Mouse (Mus musculus) neutrophil, adult 5-6 weeks (primary cell): ENCODE measurements around the gene Adgrf5. TPM values are rescaled to one million over a fixed set of nuclear protein-coding genes. Genes with fewer than 3 reads are reported as not detected.
"Not testable (repeated sequence)": the region's sequence is repeated elsewhere in the genome, so short reads cannot be mapped to it uniquely, and the experiment has no call there.

Experiments used
- ATAC-seq: fragments of 151-379, 151-347 bp; 2 replicates; pipeline ENCODE4 v1.8.0; 2017; ENCODE audit warnings: mild to moderate bottlenecking, moderate TSS enrichment; ENCODE audit not compliant: insufficient number of reproducible peaks, poor library complexity, low FRiP score, severe bottlenecking; ENCODE audit errors: extremely low read depth
- total RNA-seq: library from RNA; stranded (forward); fragments of 200-1000 nt; gene quantifications from 2 replicates; pipeline ENCODE4 v1.2.3, GENCODE M21; 2017

Adgrf5 gene
- total RNA-seq, result 0.12 TPM in 1 of 2 replicates, not detected in the other

GRCm38 (mm10) chr17:43359826-43360619 is at the start of gene Adgrf5:
Gene Adgrf5, plus strand, starts transcription at chr17:43360451.
- no peak for ATAC-seq

DNA sequence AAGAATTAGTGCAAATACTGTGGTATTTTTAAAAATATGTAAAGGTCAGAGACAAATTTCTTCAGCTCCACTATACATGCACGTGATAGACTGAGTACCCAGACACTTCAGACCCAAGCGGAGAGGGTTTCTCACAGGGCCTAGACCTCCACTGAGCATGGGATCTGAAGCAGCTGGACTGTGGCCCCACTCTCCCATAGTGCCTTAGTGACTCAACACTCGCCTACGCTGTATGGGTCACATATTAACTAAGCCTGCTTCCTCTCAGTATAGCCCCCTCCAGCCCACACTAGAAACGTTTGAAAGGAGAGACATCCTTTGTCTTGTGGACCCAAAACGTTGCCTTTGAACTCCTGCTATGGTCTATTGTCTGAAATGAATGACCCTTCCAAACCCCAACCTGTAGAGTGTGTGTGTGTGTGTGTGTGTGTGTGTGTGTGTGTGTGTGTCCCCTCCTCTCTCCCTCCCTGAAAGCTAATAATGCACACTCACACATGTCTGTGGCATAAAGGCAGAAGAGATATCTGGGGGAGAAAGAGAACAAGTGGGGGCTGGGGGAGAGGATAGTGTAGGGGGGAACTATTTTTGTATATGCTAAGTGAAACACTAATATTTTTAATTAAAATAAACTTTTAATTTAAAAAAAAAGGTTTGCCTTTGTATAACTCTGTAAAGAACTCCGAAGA is 34.1 kb upstream of the Adgrf5 start:
- ATAC-seq, result no peak

DNA sequence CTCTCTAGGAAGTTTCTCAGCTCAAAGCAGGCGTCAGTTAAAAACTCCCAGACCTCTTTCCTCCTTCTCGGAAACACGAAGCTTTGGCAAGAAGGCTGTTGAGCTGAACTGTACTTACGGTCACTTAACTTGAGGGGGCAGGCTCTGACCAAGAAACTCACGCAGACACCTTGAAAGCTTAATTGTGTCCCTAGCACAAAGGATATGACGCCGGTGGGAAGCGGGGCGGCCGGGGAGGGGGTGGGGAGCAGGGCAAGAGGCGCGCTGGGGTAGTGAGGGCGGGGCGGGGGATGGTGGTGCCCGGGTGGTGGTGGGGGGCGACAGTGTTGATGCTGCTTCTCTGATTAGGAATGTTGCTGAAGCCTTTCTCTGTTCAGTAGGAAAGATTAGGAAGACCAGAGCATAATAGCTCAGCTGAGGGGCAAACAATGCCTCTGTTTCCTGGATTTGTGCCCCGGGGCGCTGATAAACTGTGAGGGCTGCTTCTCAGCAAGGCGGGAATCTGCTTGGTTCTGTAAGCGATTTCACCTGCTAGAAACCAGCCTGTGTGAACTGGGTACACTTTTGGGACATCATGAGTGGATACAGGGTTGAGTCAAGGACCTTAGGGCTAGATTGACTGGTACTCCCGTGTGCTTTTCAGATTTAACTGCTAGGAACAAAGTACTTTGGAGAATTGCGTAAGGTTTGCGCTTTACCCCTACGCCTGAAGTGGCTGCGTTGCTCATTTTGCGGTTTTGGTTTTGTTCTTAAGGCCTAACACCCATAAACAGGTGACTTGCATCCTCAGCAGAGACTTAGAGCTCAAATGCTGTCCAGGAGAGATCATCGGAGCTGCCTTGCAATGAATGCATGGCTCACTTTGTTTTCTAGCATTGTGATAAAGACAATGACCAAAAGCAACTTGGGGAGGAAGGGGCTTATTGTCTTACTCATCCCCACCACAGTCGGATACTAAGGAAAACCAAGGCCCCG is 33.2 kb upstream of the Adgrf5 start:
- peak; percentile 64 for ATAC-seq

GRCm38 (mm10) chr17:43327810-43328209 is 32.4 kb upstream of the Adgrf5 start:
- ATAC-seq, result no peak

DNA sequence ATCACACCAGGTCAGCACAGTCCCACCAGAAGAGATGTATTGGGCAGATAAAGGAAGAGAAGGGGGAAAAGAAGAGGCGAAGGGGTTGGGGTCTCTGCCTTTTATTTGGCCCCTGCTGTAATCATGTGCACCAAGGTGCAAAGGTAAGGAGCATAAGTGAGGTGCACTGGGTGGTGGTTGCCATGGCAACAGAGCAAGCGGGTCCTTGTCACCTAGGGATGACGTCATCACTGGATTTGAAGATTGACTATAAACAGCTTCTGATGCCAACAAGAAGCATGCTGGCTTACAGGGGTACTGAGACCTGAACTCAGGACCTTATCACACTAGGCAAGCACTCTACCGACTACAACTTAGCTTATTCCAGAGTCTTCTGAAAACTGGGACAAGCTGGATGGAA is 31.0 kb upstream of the Adgrf5 start:
- no peak for ATAC-seq

- no peak for ATAC-seq
Observed at GRCm38 (mm10) chr17:43329761-43330183, 30.5 kb upstream of the Adgrf5 start.

DNA sequence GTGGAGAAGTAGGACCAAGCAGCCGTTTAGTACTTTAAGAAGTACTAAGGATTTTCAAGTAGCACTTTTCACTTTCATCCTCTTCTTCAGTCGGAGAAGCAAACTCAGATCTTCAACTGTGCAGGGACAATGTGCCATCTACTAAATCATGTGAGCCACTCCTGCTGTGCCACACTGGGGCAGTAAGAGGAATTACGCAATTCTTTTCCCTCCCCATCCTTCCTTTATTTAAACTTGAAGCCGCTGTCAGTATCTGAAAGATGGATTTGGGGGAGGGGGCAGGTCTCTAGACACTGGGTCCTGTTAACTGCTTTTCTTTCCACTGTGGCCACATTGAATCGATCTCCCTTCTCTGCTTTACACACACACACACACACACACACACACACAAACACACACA is 27.6 kb upstream of the Adgrf5 start:
- no peak for ATAC-seq

DNA sequence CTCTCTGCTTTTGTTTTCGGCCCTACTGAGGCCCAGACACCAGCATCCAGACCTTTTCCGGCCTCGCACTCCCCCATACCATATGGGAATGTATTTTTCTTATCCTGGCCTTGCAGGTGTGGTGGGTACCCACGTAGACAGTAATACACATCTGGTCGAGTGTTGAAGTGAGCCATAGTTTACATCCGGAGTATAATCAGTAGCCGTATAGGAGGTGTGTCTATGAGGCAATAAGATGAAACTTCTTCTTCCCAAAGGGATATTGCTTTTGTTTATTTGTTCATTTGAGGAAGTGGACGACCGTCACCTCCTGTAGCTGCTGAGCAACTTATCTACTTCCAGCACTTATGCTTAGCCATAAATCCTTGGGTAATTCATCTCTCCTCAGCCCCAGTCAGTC is 26.2 kb upstream of the Adgrf5 start:
- no peak for ATAC-seq

GRCm38 (mm10) chr17:43337643-43338042 is 22.6 kb upstream of the Adgrf5 start:
- ATAC-seq, result no peak

DNA sequence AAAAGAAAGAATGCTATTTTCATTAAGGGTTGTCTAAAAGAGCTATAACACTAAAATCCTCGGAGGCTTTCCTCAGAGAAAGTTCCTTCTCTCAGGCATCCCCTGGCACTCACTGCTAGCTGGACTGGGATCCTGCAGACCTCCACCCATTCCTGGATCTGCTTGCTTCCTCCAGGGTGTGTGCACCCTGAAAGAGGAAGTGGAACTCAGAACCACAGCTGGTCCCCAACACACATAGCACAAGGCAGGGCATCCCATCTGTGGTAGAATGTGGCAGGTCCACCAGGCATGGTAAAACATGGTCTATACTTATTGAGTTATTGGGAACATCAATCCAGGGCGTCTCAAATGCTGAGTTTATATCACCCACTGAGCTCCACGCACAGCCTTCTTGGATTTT is 22.0 kb upstream of the Adgrf5 start:
- ATAC-seq, result no peak

- ATAC-seq, result not testable (repeated sequence)
Observed at GRCm38 (mm10) chr17:43346499-43346898, 13.8 kb upstream of the Adgrf5 start.

DNA sequence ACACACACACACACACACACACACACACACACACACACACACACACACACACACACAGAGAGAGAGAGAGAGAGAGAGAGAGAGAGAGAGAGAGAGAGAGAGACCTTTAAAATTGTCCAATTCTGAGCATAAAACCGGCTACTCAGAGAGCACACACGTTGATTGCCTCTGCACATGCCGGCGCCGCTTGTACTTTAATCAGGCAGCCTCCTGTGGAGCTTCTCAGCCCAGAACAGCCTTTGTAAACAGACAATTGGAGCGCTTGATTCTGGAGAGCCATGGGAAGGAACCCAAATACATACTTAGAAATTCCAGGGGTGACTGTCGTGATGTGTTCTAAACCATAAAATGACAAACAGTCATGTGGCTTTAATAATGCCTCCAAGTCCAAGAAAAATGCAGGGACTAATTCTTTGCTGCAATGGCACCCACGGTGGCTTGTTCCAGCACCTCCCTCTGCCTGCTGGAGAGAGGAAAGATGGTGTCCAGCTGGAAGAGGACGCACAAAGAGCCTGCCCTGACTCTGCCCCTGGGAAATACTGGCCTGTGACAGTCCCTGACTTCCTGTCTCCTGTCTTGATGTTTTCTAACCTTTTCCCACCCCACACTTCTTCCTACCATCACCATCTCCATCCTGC is 2.2 kb upstream of the Adgrf5 start:
- ATAC-seq, result no peak

- ATAC-seq, result no peak
Observed at GRCm38 (mm10) chr17:43361021-43361420, 770 bp downstream of the Adgrf5 start.

- ATAC-seq, result no peak
Observed at GRCm38 (mm10) chr17:43362362-43362761, 2.1 kb downstream of the Adgrf5 start.

DNA sequence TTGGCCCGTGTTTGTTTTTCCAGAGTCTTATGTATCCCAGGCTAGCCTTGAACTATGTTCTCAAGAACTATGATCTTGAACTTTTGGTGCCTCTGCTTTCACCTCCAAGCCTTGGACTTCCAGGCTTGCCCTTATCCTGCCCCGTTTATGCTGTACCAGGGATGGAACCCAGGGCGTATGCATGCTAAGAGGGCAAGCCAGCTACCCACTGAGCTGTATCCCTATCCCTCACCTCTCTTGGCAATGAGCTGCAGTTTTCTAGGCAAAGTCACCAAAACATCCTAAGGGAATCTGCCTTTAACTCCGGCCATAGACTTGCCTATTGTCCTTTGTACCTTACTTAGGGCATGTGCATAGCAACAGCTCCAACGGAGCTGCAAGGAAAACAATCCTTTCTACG is 2.6 kb downstream of the Adgrf5 start:
- no peak for ATAC-seq

DNA sequence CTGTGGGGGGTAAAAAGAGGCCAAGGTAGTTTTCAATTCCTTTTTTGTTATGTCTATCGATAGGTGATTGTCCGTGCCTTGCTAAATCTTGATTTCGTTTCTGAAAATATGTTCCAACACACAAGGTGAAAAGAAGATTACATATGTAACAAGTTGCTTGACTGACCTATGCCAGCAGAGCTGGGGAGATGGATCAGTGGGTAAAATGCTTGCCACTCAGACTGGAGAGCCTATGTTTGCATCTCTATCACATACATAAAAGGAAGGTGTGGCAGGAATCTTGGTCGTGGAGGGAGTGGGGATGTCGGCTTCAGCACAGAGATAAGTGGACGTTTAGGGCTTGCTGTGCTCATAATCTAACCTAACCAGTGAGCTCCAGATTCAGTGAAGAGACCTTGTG is 3.7 kb downstream of the Adgrf5 start:
- no peak for ATAC-seq

- no peak for ATAC-seq
Observed at GRCm38 (mm10) chr17:43365297-43365696, 5.0 kb downstream of the Adgrf5 start.

- no peak for ATAC-seq
Observed at GRCm38 (mm10) chr17:43366486-43366885, 6.2 kb downstream of the Adgrf5 start.

DNA sequence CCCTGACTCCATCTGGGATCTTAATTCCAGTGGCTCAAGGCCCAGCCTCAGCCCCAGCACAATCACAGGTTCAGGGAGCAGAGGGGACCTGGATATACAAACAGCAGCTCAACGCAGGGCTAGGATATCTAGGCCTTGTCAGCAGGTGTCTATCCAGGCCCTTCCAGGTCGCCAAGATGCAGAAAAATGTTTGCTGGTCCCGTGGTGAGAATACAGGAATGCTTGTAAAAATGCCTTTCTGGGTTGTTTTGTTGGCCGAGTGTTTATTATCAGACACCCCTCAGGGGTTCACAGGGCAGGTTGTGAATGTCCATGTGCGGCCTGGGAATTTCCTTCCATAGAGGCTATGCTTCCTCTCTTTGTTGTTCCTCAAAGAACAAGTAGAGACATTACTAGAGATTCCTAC is 7.9 kb downstream of the Adgrf5 start:
- no peak for ATAC-seq
